Mouse (Mus musculus) heart, embryonic 14.5 days (tissue): Measurements from ENCODE around the gene Ifna11. TPM values are rescaled to one million over a fixed set of nuclear protein-coding genes. Genes with fewer than 3 reads are reported as not detected.
A peak's percentile ranks its signal among the peaks of the same experiment; 100 is the strongest.

Experiments used
- ATAC-seq: fragments of 200-750 bp; cut with Nextera tagmentation; 2 replicates; pipeline ENCODE4 v1.8.0; 2017; ENCODE audit warnings: low read depth, moderate TSS enrichment; ENCODE audit not compliant: insufficient number of reproducible peaks, insufficient read depth, low FRiP score
- H3K27ac ChIP-seq, 2 experiments: fragments of 200-500 bp in 1 of 2; fragments of 300-500 bp in 1 of 2; sonication (generic) in 1 of 2; replicated peaks in 1 of 2; 2 replicates each; pipeline ENCODE4 v1.5.1; 2012 to 2014; ENCODE audit warnings: low read depth in 2 of 2, low read length in 2 of 2, control low read depth in 1 of 2, mild to moderate bottlenecking in 1 of 2, mixed read lengths in 1 of 2; ENCODE audit not compliant: control insufficient read depth in 1 of 2, insufficient read depth in 1 of 2
- H3K27me3 ChIP-seq: fragments of 300-500 bp; sonication (generic); 2 replicates; pipeline ENCODE4 v1.6.1; 2014; ENCODE audit warnings: mild to moderate bottlenecking, low read length, control low read depth; ENCODE audit not compliant: control insufficient read depth, insufficient read depth
- H3K36me3 ChIP-seq: fragments of 300-500 bp; sonication (generic); 2 replicates; pipeline ENCODE4 v1.6.1; 2014; ENCODE audit warnings: mild to moderate bottlenecking, control low read depth, low read length, mixed read lengths; ENCODE audit not compliant: control insufficient read depth, insufficient read depth
- H3K4me1 ChIP-seq, 2 experiments: fragments of 200-500 bp in 1 of 2; fragments of 300-500 bp in 1 of 2; sonication (generic) in 1 of 2; 2 replicates each; pipeline ENCODE4 v1.6.1; 2012 to 2014; ENCODE audit warnings: low read length in 2 of 2, control low read depth in 1 of 2, mixed read lengths in 1 of 2; ENCODE audit not compliant: control insufficient read depth in 2 of 2, insufficient read depth in 2 of 2
- H3K4me2 ChIP-seq: fragments of 300-500 bp; sonication (generic); 2 replicates; pipeline ENCODE4 v1.6.1; 2014; ENCODE audit warnings: mild to moderate bottlenecking, low read length
- H3K4me3 ChIP-seq, 2 experiments: fragments of 200-500 bp in 1 of 2; fragments of 300-500 bp in 1 of 2; sonication (generic) in 1 of 2; 2 replicates each; pipeline ENCODE4 v1.5.1; 2012 to 2014; ENCODE audit warnings: low read length in 2 of 2, mild to moderate bottlenecking in 2 of 2, control low read depth in 1 of 2, low read depth in 1 of 2, moderate library complexity in 1 of 2; ENCODE audit not compliant: control insufficient read depth in 1 of 2, insufficient read depth in 1 of 2
- H3K9ac ChIP-seq: fragments of 300-500 bp; sonication (generic); 2 replicates; pipeline ENCODE4 v1.6.1; 2014; ENCODE audit warnings: mild to moderate bottlenecking, low read length
- H3K9me3 ChIP-seq: fragments of 300-500 bp; sonication (generic); 2 replicates; pipeline ENCODE4 v1.6.1; 2016; ENCODE audit warnings: low read length, control low read depth; ENCODE audit not compliant: control insufficient read depth
- WGBS: fragments of 180-500 bp; shearing (Covaris S2); extraction: QIAGEN DNeasy Blood & Tissue Kit; methylation state at CpG from one replicate; pipeline ENCODE4 v1.1.7; 2014; 5-methylcytosine and 5-hydroxymethylcytosine counted together
- polyA plus RNA-seq: library from polyadenylated mRNA; unstranded; fragments of >200 nt; fragmentation: Nextera tagmentation; extraction: Ambion mirVana; gene quantifications from 2 replicates; pipeline ENCODE4 v1.2.1, GENCODE M21; 2014

The Ifna11 gene
- polyA plus RNA-seq, 1 experiment from 2014 or later: not detected

GRCm38 (mm10) chr4:88841438-88841911, 21.7 kb downstream of the Ifna11 start, which contains the start of gene Ifna4:
Gene Ifna4, plus strand, starts transcription at chr4:88841861.
- Histone ChIP-seq H3K4me1 (no peaks in the 10 kb centered on the region), H3K27ac (no peak within 1 kb of the TSS), H3K36me3 (no peaks in the 10 kb centered on the region), H3K9ac (no peak within 1 kb of the TSS), H3K27me3 (no peaks in the 10 kb centered on the region), H3K4me3 (no peak within 1 kb of the TSS), H3K4me2 (no peak within 1 kb of the TSS), H3K9me3 (no peaks in the 10 kb centered on the region)
- ATAC-seq: no peak
- WGBS: 37% methylated on average over 2 of the region's 2 CpGs

- 27% methylated on average over 2 of the region's 2 CpGs for WGBS
- H3K9ac ChIP-seq: no peak overlapping the region
- no peak overlapping the region for H3K4me2 ChIP-seq
- no peak for ATAC-seq
- no peaks in the 10 kb centered on the region for H3K9me3 ChIP-seq
- no peak overlapping the region for H3K27ac ChIP-seq
- H3K4me1 ChIP-seq: no peaks in the 10 kb centered on the region
- no peak overlapping the region for H3K4me3 ChIP-seq
- no peaks in the 10 kb centered on the region for H3K27me3 ChIP-seq
- H3K36me3 ChIP-seq: no peaks in the 10 kb centered on the region
Observed at GRCm38 (mm10) chr4:88845334-88845733, 25.6 kb downstream of the Ifna11 start.

- no peak within 1 kb of the TSS for H3K9ac ChIP-seq
- ATAC-seq: no peak
- H3K9me3 ChIP-seq: no peaks in the 10 kb centered on the region
- H3K27me3 ChIP-seq: no peaks in the 10 kb centered on the region
- H3K4me1 ChIP-seq: no peaks in the 10 kb centered on the region
- H3K27ac ChIP-seq: no peak within 1 kb of the TSS
- H3K4me2 ChIP-seq: no peak within 1 kb of the TSS
- WGBS: 70% methylated on average over 1 of the region's 1 CpGs
- H3K36me3 ChIP-seq: no peaks in the 10 kb centered on the region
- no peak within 1 kb of the TSS for H3K4me3 ChIP-seq
Observed at GRCm38 (mm10) chr4:88849698-88850097, 29.9 kb downstream of the Ifna11 start, which contains the start of gene Ifna1. Gene Ifna1, plus strand, starts transcription at chr4:88850087.

DNA sequence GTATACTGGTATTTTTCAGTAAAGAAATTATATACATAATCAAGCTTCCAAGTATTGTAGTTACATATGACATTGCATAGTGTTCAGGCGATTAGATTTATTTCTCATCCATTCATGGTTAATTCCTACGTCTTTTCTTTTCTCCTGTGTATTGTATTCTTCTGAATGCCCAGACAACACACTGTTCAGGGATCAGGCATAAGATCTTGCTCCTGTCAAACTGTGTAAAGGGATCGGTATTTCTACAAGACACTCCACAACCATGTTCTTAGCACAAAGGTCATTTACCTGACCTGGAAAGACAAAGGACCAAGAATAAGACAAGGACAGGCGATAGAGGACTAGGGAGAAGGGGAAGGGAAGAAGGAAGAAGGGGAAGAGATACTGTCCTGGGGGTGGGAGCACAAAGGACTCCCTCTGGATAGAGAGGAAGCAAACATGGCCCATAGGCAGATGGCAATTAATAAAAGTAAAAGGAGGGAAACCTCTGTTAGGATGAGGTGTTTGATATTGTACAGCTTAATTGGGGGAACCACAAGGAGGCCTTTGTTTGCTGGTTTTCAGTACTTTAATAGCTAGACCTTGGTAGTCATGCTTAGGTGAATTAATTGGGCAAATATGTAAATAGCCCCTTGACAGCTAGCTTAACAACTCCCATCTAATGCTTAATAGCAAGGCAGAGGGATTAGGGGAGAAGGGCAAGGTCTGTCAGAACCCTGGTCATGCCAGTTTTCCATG, 31.4 kb downstream of the Ifna11 start:
- Histone ChIP-seq H3K27ac (no peak overlapping the region), H3K4me2 (no peak overlapping the region), H3K9me3 (no peaks in the 10 kb centered on the region), H3K27me3 (no peaks in the 10 kb centered on the region), H3K4me1 (no peaks in the 10 kb centered on the region), H3K36me3 (no peaks in the 10 kb centered on the region), H3K9ac (no peak overlapping the region), H3K4me3 (no peak overlapping the region)
- no peak for ATAC-seq
- 75% methylated on average over 4 of the region's 4 CpGs for WGBS

- Histone ChIP-seq H3K27me3 (peaks cover 8% of the 10 kb centered on the region), H3K4me1 (no peaks in the 10 kb centered on the region), H3K27ac (no peak overlapping the region), H3K4me2 (no peak overlapping the region), H3K4me3 (no peak overlapping the region), H3K9ac (no peak overlapping the region), H3K9me3 (no peaks in the 10 kb centered on the region), H3K36me3 (no peaks in the 10 kb centered on the region)
- ATAC-seq: no peak
Observed at GRCm38 (mm10) chr4:88859214-88859613, 39.5 kb downstream of the Ifna11 start.

GRCm38 (mm10) chr4:88863309-88863708, 43.5 kb downstream of the Ifna11 start:
- Histone ChIP-seq H3K36me3 (no peaks in the 10 kb centered on the region), H3K27me3 (peaks cover 17% of the 10 kb centered on the region), H3K4me1 (no peaks in the 10 kb centered on the region), H3K4me2 (no peak overlapping the region), H3K9me3 (no peaks in the 10 kb centered on the region), H3K27ac (no peak overlapping the region), H3K9ac (no peak overlapping the region), H3K4me3 (no peak overlapping the region)
- ATAC-seq: no peak
- 8% methylated on average over 7 of the region's 7 CpGs for WGBS

DNA sequence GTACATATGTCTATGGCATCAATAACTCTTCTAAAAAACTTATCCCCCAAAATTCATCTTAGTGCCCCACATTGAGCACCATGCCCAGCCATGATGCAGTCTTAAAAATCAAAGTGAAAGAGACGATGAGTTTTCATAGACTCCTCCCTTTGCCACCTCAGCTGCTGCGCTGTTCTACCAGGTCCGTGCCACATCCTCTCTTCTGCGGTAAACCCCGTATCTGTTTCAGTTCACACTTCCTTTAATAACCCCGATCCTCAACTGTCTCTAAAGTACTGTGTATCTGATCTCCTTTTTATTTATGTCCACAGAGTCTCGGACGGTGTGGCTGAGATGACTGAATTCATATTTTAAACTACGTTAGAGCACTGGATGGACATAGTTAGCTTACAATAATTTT, 44.8 kb downstream of the Ifna11 start:
- WGBS: 56% methylated on average over 9 of the region's 9 CpGs
- ATAC-seq: no peak
- no peak overlapping the region for H3K9ac ChIP-seq
- H3K4me2 ChIP-seq: peak overlapping the region; percentile 22; the same call in 1 of the 2 replicates
- H3K27me3 ChIP-seq: peaks cover 17% of the 10 kb centered on the region
- no peak overlapping the region for H3K4me3 ChIP-seq
- no peaks in the 10 kb centered on the region for H3K36me3 ChIP-seq
- no peaks in the 10 kb centered on the region for H3K9me3 ChIP-seq
- H3K27ac ChIP-seq: no peak overlapping the region
- H3K4me1 ChIP-seq: no peaks in the 10 kb centered on the region; a peak in 1 of 4 replicates
